Mouse (Mus musculus): Measurements from ENCODE around the gene Tinf2. TPM values are rescaled to one million over a fixed set of nuclear protein-coding genes. Genes with fewer than 3 reads are reported as not detected.
A peak's percentile ranks its signal among the peaks of the same experiment; 100 is the strongest.

Gene Tinf2
- polyA plus RNA-seq, 1 experiment from 2014 or later, result 24.9 TPM

- H3K9ac ChIP-seq (replicated peaks), result no peak overlapping the region
Measured at GRCm38 (mm10) chr14:55651528-55651927, 30.1 kb downstream of the Tinf2 start.

GRCm38 (mm10) chr14:55649884-55650283 lies 31.7 kb downstream of the Tinf2 start, which contains the start of gene Tssk4:
Gene Tssk4 (plus strand): TSS chr14:55650184.
- WGBS, result 97% methylated on average over 2 of the region's 2 CpGs
- Histone ChIP-seq H3K27ac (replicated peaks) (no peak within 1 kb of the TSS), H3K9ac (replicated peaks) (no peak within 1 kb of the TSS), H3K4me3 (replicated peaks) (no peak within 1 kb of the TSS), H3K4me2 (no peak within 1 kb of the TSS), H3K4me1 (peaks cover 4% of the 10 kb centered on the region), H3K36me3 (no peaks in the 10 kb centered on the region), H3K27me3 (replicated peaks) (no peaks in the 10 kb centered on the region), H3K9me3 (replicated peaks) (no peaks in the 10 kb centered on the region)
- ATAC-seq (ENCODE audit: low FRiP score), result no peak

More at GRCm38 (mm10) chr14:55651528-55651927, 30.1 kb downstream of the Tinf2 start:
- no peaks in the 10 kb centered on the region for H3K4me1 ChIP-seq
- ATAC-seq (ENCODE audit: low FRiP score), result no peak
- H3K27ac ChIP-seq (replicated peaks), result no peak overlapping the region
- H3K4me2 ChIP-seq, result no peak overlapping the region
- WGBS, result 94% methylated on average over 7 of the region's 7 CpGs
- H3K36me3 ChIP-seq, result no peaks in the 10 kb centered on the region
- H3K9me3 ChIP-seq (replicated peaks), result no peaks in the 10 kb centered on the region
- no peak overlapping the region for H3K4me3 ChIP-seq (replicated peaks)
- no peaks in the 10 kb centered on the region for H3K27me3 ChIP-seq (replicated peaks)

- Histone ChIP-seq H3K4me2 (peak overlapping the region; percentile 84), H3K9me3 (replicated peaks) (no peaks in the 10 kb centered on the region), H3K36me3 (peaks cover 20% of the 10 kb centered on the region), H3K27ac (replicated peaks) (peak overlapping the region; percentile 15; the same call in 1 of the 2 replicates), H3K27me3 (replicated peaks) (no peaks in the 10 kb centered on the region), H3K4me1 (peaks cover 31% of the 10 kb centered on the region), H3K9ac (replicated peaks) (peak overlapping the region; percentile 79), H3K4me3 (replicated peaks) (peak overlapping the region; percentile 98)
- ATAC-seq (ENCODE audit: low FRiP score), result no peak
- WGBS, result 26% methylated on average over 17 of the region's 17 CpGs
Measured at GRCm38 (mm10) chr14:55644261-55644888, 37.2 kb downstream of the Tinf2 start.

- H3K4me3 ChIP-seq (replicated peaks), result peak within 1 kb of the TSS; percentile 98
- H3K4me1 ChIP-seq, result peaks cover 31% of the 10 kb centered on the region
- H3K27ac ChIP-seq (replicated peaks), result peak within 1 kb of the TSS; percentile 99
- peaks cover 29% of the 10 kb centered on the region for H3K36me3 ChIP-seq
- ATAC-seq (ENCODE audit: low FRiP score), result peak; percentile 90
- peak within 1 kb of the TSS; percentile 79 for H3K9ac ChIP-seq (replicated peaks)
- no peaks in the 10 kb centered on the region for H3K27me3 ChIP-seq (replicated peaks)
- no peaks in the 10 kb centered on the region for H3K9me3 ChIP-seq (replicated peaks)
- peak within 1 kb of the TSS; percentile 84 for H3K4me2 ChIP-seq
- WGBS, result under 1% methylated on average over 89 of the region's 89 CpGs
Measured at GRCm38 (mm10) chr14:55643060-55643907, 38.3 kb downstream of the Tinf2 start, which contains the start of gene Tm9sf1. Gene Tm9sf1 (minus strand): TSS chr14:55643806.

- H3K9me3 ChIP-seq (replicated peaks), result no peaks in the 10 kb centered on the region
- H3K27me3 ChIP-seq (replicated peaks), result no peaks in the 10 kb centered on the region
- H3K4me1 ChIP-seq, result peaks cover 31% of the 10 kb centered on the region
- H3K4me3 ChIP-seq (replicated peaks), result peak overlapping the region; percentile 98
- peak overlapping the region; percentile 99 for H3K27ac ChIP-seq (replicated peaks)
- peak overlapping the region; percentile 79 for H3K9ac ChIP-seq (replicated peaks)
- 27% methylated on average over 8 of the region's 8 CpGs for WGBS
- H3K4me2 ChIP-seq, result peak overlapping the region; percentile 84
- H3K36me3 ChIP-seq, result peaks cover 35% of the 10 kb centered on the region
- ATAC-seq (ENCODE audit: low FRiP score), result peak; percentile 39
Measured at GRCm38 (mm10) chr14:55642679-55643059, 39.0 kb downstream of the Tinf2 start.

GRCm38 (mm10) chr14:55641291-55641690 lies 40.3 kb downstream of the Tinf2 start:
- no peak overlapping the region for H3K9ac ChIP-seq (replicated peaks)
- no peak for ATAC-seq (ENCODE audit: low FRiP score)

GRCm38 (mm10) chr14:55640816-55641215 lies 40.8 kb downstream of the Tinf2 start:
- ATAC-seq (ENCODE audit: low FRiP score), result no peak
- Histone ChIP-seq H3K27me3 (replicated peaks) (no peaks in the 10 kb centered on the region), H3K9me3 (replicated peaks) (no peaks in the 10 kb centered on the region), H3K36me3 (peaks cover 41% of the 10 kb centered on the region), H3K4me2 (no peak overlapping the region), H3K4me1 (peaks cover 38% of the 10 kb centered on the region), H3K9ac (replicated peaks) (no peak overlapping the region), H3K27ac (replicated peaks) (no peak overlapping the region), H3K4me3 (replicated peaks) (no peak overlapping the region)
- 94% methylated on average over 14 of the region's 14 CpGs for WGBS

More at GRCm38 (mm10) chr14:55641291-55641690, 40.3 kb downstream of the Tinf2 start:
- H3K9me3 ChIP-seq (replicated peaks), result no peaks in the 10 kb centered on the region
- H3K4me1 ChIP-seq, result peaks cover 34% of the 10 kb centered on the region
- no peak overlapping the region for H3K27ac ChIP-seq (replicated peaks)
- no peaks in the 10 kb centered on the region for H3K27me3 ChIP-seq (replicated peaks)
- H3K4me3 ChIP-seq (replicated peaks), result no peak overlapping the region
- 96% methylated on average over 13 of the region's 13 CpGs for WGBS
- no peak overlapping the region for H3K4me2 ChIP-seq
- H3K36me3 ChIP-seq, result peaks cover 41% of the 10 kb centered on the region

GRCm38 (mm10) chr14:55637795-55638194 lies 43.8 kb downstream of the Tinf2 start, which contains the start of gene Gm49378:
Gene Gm49378 (minus strand): TSS chr14:55637895.
- ATAC-seq (ENCODE audit: low FRiP score), result no peak
- Histone ChIP-seq H3K9me3 (replicated peaks) (no peaks in the 10 kb centered on the region), H3K36me3 (peaks cover 55% of the 10 kb centered on the region)

GRCm38 (mm10) chr14:55635523-55636007 lies 46.1 kb downstream of the Tinf2 start, which contains the start of gene Ipo4:
Gene Ipo4 (minus strand): TSS chr14:55635957.
- H3K9ac ChIP-seq (replicated peaks), result peak within 1 kb of the TSS; percentile 76
- WGBS, result 1% methylated on average over 28 of the region's 33 CpGs
- H3K4me1 ChIP-seq, result peaks cover 32% of the 10 kb centered on the region
- peak; percentile 88 for ATAC-seq (ENCODE audit: low FRiP score)
- H3K9me3 ChIP-seq (replicated peaks), result no peaks in the 10 kb centered on the region
- peak within 1 kb of the TSS; percentile 93 for H3K4me2 ChIP-seq
- H3K27me3 ChIP-seq (replicated peaks), result no peaks in the 10 kb centered on the region
- peaks cover 69% of the 10 kb centered on the region for H3K36me3 ChIP-seq
- peak within 1 kb of the TSS; percentile 82 for H3K4me3 ChIP-seq (replicated peaks)
- peak within 1 kb of the TSS; percentile 85 for H3K27ac ChIP-seq (replicated peaks)

More at GRCm38 (mm10) chr14:55637795-55638194, 43.8 kb downstream of the Tinf2 start, which contains the start of gene Gm49378:
- no peak within 1 kb of the TSS for H3K4me3 ChIP-seq (replicated peaks)
- WGBS, result 94% methylated on average over 9 of the region's 9 CpGs
- peaks cover 45% of the 10 kb centered on the region for H3K4me1 ChIP-seq
- no peak within 1 kb of the TSS for H3K27ac ChIP-seq (replicated peaks)
- no peaks in the 10 kb centered on the region for H3K27me3 ChIP-seq (replicated peaks)
- no peak within 1 kb of the TSS for H3K9ac ChIP-seq (replicated peaks)
- no peak within 1 kb of the TSS for H3K4me2 ChIP-seq

GRCm38 (mm10) chr14:55634874-55635522 lies 46.6 kb downstream of the Tinf2 start:
- Histone ChIP-seq H3K27me3 (replicated peaks) (no peaks in the 10 kb centered on the region), H3K4me1 (peaks cover 28% of the 10 kb centered on the region), H3K9me3 (replicated peaks) (no peaks in the 10 kb centered on the region), H3K27ac (replicated peaks) (peak overlapping the region; percentile 85), H3K4me3 (replicated peaks) (peak overlapping the region; percentile 82), H3K9ac (replicated peaks) (peak overlapping the region; percentile 76), H3K4me2 (peak overlapping the region; percentile 93), H3K36me3 (peaks cover 69% of the 10 kb centered on the region)
- WGBS, result 6% methylated on average over 21 of the region's 23 CpGs
- ATAC-seq (ENCODE audit: low FRiP score), result peak; percentile 62

GRCm38 (mm10) chr14:55629312-55629711 lies 52.3 kb downstream of the Tinf2 start:
- Histone ChIP-seq H3K9me3 (replicated peaks) (no peaks in the 10 kb centered on the region), H3K36me3 (peaks cover 96% of the 10 kb centered on the region)
- WGBS, result 59% methylated on average over 5 of the region's 5 CpGs

More at GRCm38 (mm10) chr14:55629312-55629711, 52.3 kb downstream of the Tinf2 start:
- peaks cover 9% of the 10 kb centered on the region for H3K4me1 ChIP-seq
- H3K4me2 ChIP-seq, result no peak overlapping the region
- no peak overlapping the region for H3K27ac ChIP-seq (replicated peaks)
- no peaks in the 10 kb centered on the region for H3K27me3 ChIP-seq (replicated peaks)
- no peak overlapping the region for H3K4me3 ChIP-seq (replicated peaks)
- no peak for ATAC-seq (ENCODE audit: low FRiP score)
- no peak overlapping the region for H3K9ac ChIP-seq (replicated peaks)
